Mouse (Mus musculus) MEL (cell line): ENCODE results near the gene Fto. TPM values are rescaled to one million over a fixed set of nuclear protein-coding genes. Genes with fewer than 3 reads are reported as not detected.

Source experiments
- DNase-seq: peaks from one replicate; pipeline ENCODE4 v3.0.0; 2011; ENCODE audit warnings: low read depth, low spot score
- H3K27ac ChIP-seq: 2 replicates; pipeline ENCODE4 v1.5.1; 2012; ENCODE audit warnings: low read depth, mild to moderate bottlenecking, control low read depth, low read length, moderate library complexity; ENCODE audit not compliant: control insufficient read depth
- H3K27me3 ChIP-seq, 2 experiments: fragments of 150-350 bp in 1 of 2; sonication (generic) in 1 of 2; 2 replicates each; pipeline ENCODE4 v1.6.1; 2012; ENCODE audit warnings: low read length in 2 of 2, mild to moderate bottlenecking in 2 of 2, improper control_type of control experiment in 1 of 2, moderate library complexity in 1 of 2; ENCODE audit not compliant: insufficient read depth in 2 of 2, control insufficient read depth in 1 of 2
- H3K36me3 ChIP-seq, 2 experiments: 2 replicates each; pipeline ENCODE4 v1.6.1; 2012 to 2014; ENCODE audit warnings: low read length in 2 of 2, improper control_type of control experiment in 1 of 2, inconsistent platforms in 1 of 2, mild to moderate bottlenecking in 1 of 2; ENCODE audit not compliant: insufficient read depth in 2 of 2, control insufficient read depth in 1 of 2
- H3K4me1 ChIP-seq, 2 experiments: fragments of 150-350 bp in 1 of 2; sonication (generic) in 1 of 2; 2 replicates each; pipeline ENCODE4 v1.6.1; 2012; ENCODE audit warnings: low read length in 2 of 2, improper control_type of control experiment in 1 of 2, mild to moderate bottlenecking in 1 of 2; ENCODE audit not compliant: insufficient read depth in 2 of 2, control insufficient read depth in 1 of 2
- H3K4me3 ChIP-seq, 2 experiments: fragments of 150-350 bp in 1 of 2; sonication (generic) in 1 of 2; 2 replicates each; pipeline ENCODE4 v1.5.1; 2012; ENCODE audit warnings: low read depth in 2 of 2, low read length in 2 of 2, mild to moderate bottlenecking in 2 of 2, moderate library complexity in 2 of 2, control low read depth in 1 of 2, improper control_type of control experiment in 1 of 2; ENCODE audit not compliant: control insufficient read depth in 1 of 2, insufficient read depth in 1 of 2
- H3K79me2 ChIP-seq: 2 replicates; pipeline ENCODE4 v1.6.1; 2012; ENCODE audit warnings: mild to moderate bottlenecking, low read length, moderate library complexity; ENCODE audit not compliant: control insufficient read depth, poor library complexity, insufficient read depth
- H3K9ac ChIP-seq: 2 replicates; pipeline ENCODE4 v1.6.1; 2012; ENCODE audit warnings: low read depth, mild to moderate bottlenecking, control low read depth, low read length, moderate library complexity; ENCODE audit not compliant: control insufficient read depth, poor library complexity, severe bottlenecking
- H3K9me3 ChIP-seq: fragments of 150-350 bp; sonication (generic); replicated peaks from 2 replicates; pipeline ENCODE4 v1.6.1; 2012; ENCODE audit warnings: mild to moderate bottlenecking, low read length, improper control_type of control experiment, moderate library complexity; ENCODE audit not compliant: insufficient read depth
- CTCF ChIP-seq, 3 experiments: IDR thresholded peaks in 2 of 3; conservative IDR thresholded peaks in 1 of 3; 2 replicates each; pipeline ENCODE4 v1.5.1; 2011 to 2012; ENCODE audit warnings: low read length in 3 of 3, low read depth in 2 of 3, mild to moderate bottlenecking in 2 of 3, improper control_type of control experiment in 1 of 3, inconsistent platforms in 1 of 3, mixed read lengths in 1 of 3, moderate library complexity in 1 of 3; ENCODE audit not compliant: control insufficient read depth in 1 of 3, insufficient read depth in 1 of 3, poor library complexity in 1 of 3, severe bottlenecking in 1 of 3
- JUND ChIP-seq: IDR thresholded peaks from 2 replicates; pipeline ENCODE4 v1.6.1; 2011; ENCODE audit warnings: low read depth, mild to moderate bottlenecking, improper control_type of control experiment, low read length
- MAFK ChIP-seq: IDR thresholded peaks from 2 replicates; pipeline ENCODE4 v1.6.1; 2011; ENCODE audit warnings: low read depth, mild to moderate bottlenecking, low read length, improper control_type of control experiment, borderline replicate concordance
- MAX ChIP-seq: IDR thresholded peaks from 2 replicates; pipeline ENCODE4 v1.6.1; 2011; ENCODE audit warnings: low read length, improper control_type of control experiment
- MYC ChIP-seq: IDR thresholded peaks from 2 replicates; pipeline ENCODE4 v1.6.1; 2011; ENCODE audit warnings: low read depth, mild to moderate bottlenecking, low read length, improper control_type of control experiment, moderate library complexity
- NELFE ChIP-seq: IDR thresholded peaks from 2 replicates; pipeline ENCODE4 v1.6.1; 2011; ENCODE audit warnings: low read depth, low read length, improper control_type of control experiment
- POLR2AphosphoS2 ChIP-seq: IDR thresholded peaks from 2 replicates; pipeline ENCODE4 v1.6.1; 2011; ENCODE audit warnings: low read length, improper control_type of control experiment
- POLR2AphosphoS5 ChIP-seq: IDR thresholded peaks from 2 replicates; pipeline ENCODE4 v1.6.1; 2012; ENCODE audit warnings: low read depth, borderline replicate concordance, mild to moderate bottlenecking, inconsistent platforms, low read length, moderate library complexity, mixed read lengths
- SMC3 ChIP-seq: IDR thresholded peaks from 2 replicates; pipeline ENCODE4 v1.6.1; 2011; ENCODE audit warnings: low read depth, low read length, improper control_type of control experiment
- TAL1 ChIP-seq: IDR thresholded peaks from 2 replicates; pipeline ENCODE4 v1.6.1; 2012; ENCODE audit warnings: mild to moderate bottlenecking, inconsistent platforms, low read length, moderate library complexity, mixed read lengths
- TBP ChIP-seq: IDR thresholded peaks from 2 replicates; pipeline ENCODE4 v1.8.0; 2011; ENCODE audit warnings: low read depth, low read length, improper control_type of control experiment
- ZKSCAN1 ChIP-seq: IDR thresholded peaks from 2 replicates; pipeline ENCODE4 v1.6.1; 2012; ENCODE audit warnings: low read depth, mild to moderate bottlenecking, inconsistent platforms, low read length, improper control_type of control experiment, moderate library complexity
- polyA plus RNA-seq, 2 experiments: library from polyadenylated mRNA; stranded (reverse) in 1 of 2; unstranded in 1 of 2; fragments of >175 nt in 1 of 2; fragments of >200 nt in 1 of 2; gene quantifications; 2 replicates each; pipeline versions ENCODE4 v1.2.1 to v1.2.4; 2012; ENCODE audit warnings: low replicate concordance in 2 of 2, low read depth in 1 of 2; ENCODE audit not compliant: insufficient read length in 2 of 2, insufficient read depth in 1 of 2, missing spikeins in 1 of 2
- total RNA-seq: library from RNA; depleted of rRNA; stranded (reverse); fragments of 300-350 nt; gene quantifications from 2 replicates; pipeline ENCODE4 v1.2.3, GENCODE M21; 2012

Fto gene
- total and polyA plus RNA-seq, 3 experiments, result 13.5 to 41.1 TPM; not detected in 1

- no peaks in the 10 kb centered on the region; a peak in 1 of 4 replicates for H3K36me3 ChIP-seq
- TF ChIP-seq JUND (no peak), TBP (no peak), TAL1 (no peak), SMC3 (no peak), MYC (no peak), NELFE (no peak)
- TF ChIP-seq, all 39 proteins: peak for 0
- H3K27me3 ChIP-seq, result no peaks in the 10 kb centered on the region
- H3K9ac ChIP-seq, result no peak overlapping the region
- H3K27ac ChIP-seq, result no peak overlapping the region
- H3K4me3 ChIP-seq, result no peak overlapping the region
- no peak for DNase-seq
- no peaks in the 10 kb centered on the region for H3K9me3 ChIP-seq
- no peaks in the 10 kb centered on the region; a peak in 2 of 4 replicates for H3K4me1 ChIP-seq
- H3K79me2 ChIP-seq, result 0 out of 2 replicates have a peak, but pooled peaks cover 1% of the 10 kb centered on the region
These were observed 84.7 kb downstream of the Fto start for GRCm38 (mm10) chr8:91398053-91398452.

GRCm38 (mm10) chr8:91402980-91403975 lies 90.0 kb downstream of the Fto start:
- no peak for DNase-seq
- TF ChIP-seq ZKSCAN1 (no peak), TBP (no peak), NELFE (no peak), POLR2AphosphoS2 (no peak)
- Histone ChIP-seq H3K9me3 (no peaks in the 10 kb centered on the region), H3K79me2 (no peaks in the 10 kb centered on the region), H3K9ac (no peak overlapping the region), H3K4me1 (peaks cover 6 to 11% of the 10 kb centered on the region in 2 experiments), H3K4me3 (no peak overlapping the region), H3K27me3 (no peaks in the 10 kb centered on the region), H3K27ac (no peak overlapping the region), H3K36me3 (peaks cover 0 to 11% of the 10 kb centered on the region in 2 experiments; a peak in 3 of 4 replicates)

- no peaks in the 10 kb centered on the region for H3K27me3 ChIP-seq
- peaks cover 0 to 11% of the 10 kb centered on the region in 2 experiments; a peak in 3 of 4 replicates for H3K36me3 ChIP-seq
- DNase-seq, result no peak
- TF ChIP-seq TAL1, result no peak
- TF ChIP-seq MAX, result no peak
- TF ChIP-seq JUND, result no peak
- TF ChIP-seq CTCF (IDR thresholded peaks at IDR 0.05 in 2 of 3, conservative IDR thresholded peaks at IDR 0.05 in 1 of 3; ENCODE audit: control insufficient read depth in 1 of 3, insufficient read depth in 1 of 3, low read depth in 2 of 3, low read length in 3 of 3, poor library complexity in 1 of 3, severe bottlenecking in 1 of 3), result no peak
- TF ChIP-seq MAFK, result no peak
- no peak for TF ChIP-seq POLR2AphosphoS5
- H3K4me3 ChIP-seq, result no peak overlapping the region
- no peaks in the 10 kb centered on the region for H3K9me3 ChIP-seq
- H3K79me2 ChIP-seq, result no peaks in the 10 kb centered on the region
- no peak overlapping the region for H3K9ac ChIP-seq
- H3K27ac ChIP-seq, result no peak overlapping the region
- peaks cover 6 to 11% of the 10 kb centered on the region in 2 experiments for H3K4me1 ChIP-seq
These were observed 91.0 kb downstream of the Fto start for GRCm38 (mm10) chr8:91404311-91404710.
